Comparison of ENCODE assay signal across 8 mouse cellular contexts in genomic region chr9:119981183-119982179, GRCm38 (mm10). TPM values are rescaled to one million over a fixed set of nuclear protein-coding genes. Genes with fewer than 3 reads are reported as not detected.
DNase-seq lines count a peak whose midpoint lies in the region; ATAC-seq and TF ChIP-seq lines count a peak whose summit lies in the region.

No protein-coding gene starts in this region.

- WGBS in bone marrow, adult 2 months, result 2% methylated on average over 16 of the region's 16 CpGs
- 3% methylated on average over 16 of the region's 16 CpGs for WGBS in forebrain, embryonic 14.5 days
- WGBS in small intestine, adult 2 months, result 4% methylated on average over 16 of the region's 16 CpGs

- no peak for TF ChIP-seq CTCF in bone marrow, adult 2 months (IDR thresholded peaks at IDR 0.05; ENCODE audit: control insufficient read depth, insufficient read depth, low read length)
- TF ChIP-seq CTCF in small intestine, adult 2 months (IDR thresholded peaks at IDR 0.05; ENCODE audit: extremely low read depth, insufficient read length, insufficient replicate concordance, low read depth, low read length), result no peak

- H3K4me2 ChIP-seq in forebrain, embryonic 14.5 days (ENCODE audit: low read length), result peak overlapping the region; percentile 92

- peak; percentile 6; the same call in 1 of the 2 replicates for ATAC-seq in forebrain, embryonic 14.5 days

- H3K4me3 ChIP-seq in bone marrow, adult 2 months (replicated peaks; ENCODE audit: control insufficient read depth, low read depth, low read length), result peak overlapping the region; percentile 65
- H3K4me3 ChIP-seq in forebrain, embryonic 14.5 days (ENCODE audit: low read depth, low read length), result peak overlapping the region; percentile 2; the same call in 1 of the 2 replicates
- peak overlapping the region; percentile 100 for H3K4me3 ChIP-seq in megakaryocyte, embryonic 14.5 days (replicated peaks)
- peak overlapping the region; percentile 65 for H3K4me3 ChIP-seq in small intestine, adult 2 months (ENCODE audit: low read depth, low read length)

- TF ChIP-seq POLR2A in bone marrow, adult 2 months (IDR thresholded peaks at IDR 0.05; ENCODE audit: borderline replicate concordance, control insufficient read depth, low read depth, low read length), result peak; percentile 45; the same call in 1 of the 2 replicates
- peak; percentile 28; the same call in 1 of the 2 replicates for TF ChIP-seq POLR2A in small intestine, adult 2 months (IDR thresholded peaks at IDR 0.05; ENCODE audit: low read depth, low read length)

- H3K27ac ChIP-seq in bone marrow, adult 2 months (ENCODE audit: control insufficient read depth, insufficient read depth, low read depth, low read length, poor library complexity), result peak overlapping the region; percentile 96
- H3K27ac ChIP-seq in forebrain, embryonic 14.5 days (ENCODE audit: low read depth, low read length), result peak overlapping the region; percentile 65; the same call in 1 of the 2 replicates
- peak overlapping the region; percentile 95 for H3K27ac ChIP-seq in small intestine, adult 2 months (ENCODE audit: insufficient read depth, low read depth, low read length)

- H3K9ac ChIP-seq in forebrain, embryonic 14.5 days (ENCODE audit: low read length), result no peak overlapping the region; the same call in 1 of the 2 replicates

- intact Hi-C loops in left cerebral cortex, postnatal 14 days (cut with DNase I), result loop anchor here (2.0 kb wide), 1 partner anchor 29 kb away; no protein-coding TSS in a partner anchor

- H3K27me3 ChIP-seq in forebrain, embryonic 14.5 days (replicated peaks; ENCODE audit: control insufficient read depth, insufficient read depth, low read length), result 0 out of 2 replicates have a peak, but pooled peaks cover 4% of the 10 kb centered on the region
- H3K27me3 ChIP-seq in megakaryocyte, embryonic 14.5 days (replicated peaks), result peaks cover 2% of the 10 kb centered on the region
- H3K27me3 ChIP-seq in small intestine, adult 2 months (ENCODE audit: control insufficient read depth, insufficient read depth, low read length), result no peaks in the 10 kb centered on the region

- no peaks in the 10 kb centered on the region for H3K36me3 ChIP-seq in forebrain, embryonic 14.5 days (ENCODE audit: control insufficient read depth, insufficient read depth, low read length)
- H3K36me3 ChIP-seq in megakaryocyte, embryonic 14.5 days (replicated peaks; ENCODE audit: low read length), result peaks cover 12% of the 10 kb centered on the region
- H3K36me3 ChIP-seq in small intestine, adult 2 months (ENCODE audit: control insufficient read depth, insufficient read depth, low read length), result no peaks in the 10 kb centered on the region

- no peaks in the 10 kb centered on the region for H3K9me3 ChIP-seq in forebrain, embryonic 14.5 days (replicated peaks; ENCODE audit: control insufficient read depth, low read length)
- H3K9me3 ChIP-seq in megakaryocyte, embryonic 14.5 days, result no peaks in the 10 kb centered on the region

- DNase-seq in cerebellum, adult 11-12 months, result peak; percentile 58
- no peak for DNase-seq in cerebellum, postnatal 4 days (ENCODE audit: low spot score in 2 of 2)
- DNase-seq in forebrain, embryonic 14.5 days (ENCODE audit: low spot score), result peak; percentile 74
- peak; percentile 85 for DNase-seq in heart, postnatal 4 days
- DNase-seq in left cerebral cortex, postnatal 14 days (ENCODE audit: low spot score in 2 of 2), result peak; percentile 58 to 83

- peaks cover 14% of the 10 kb centered on the region for H3K4me1 ChIP-seq in bone marrow, adult 2 months (ENCODE audit: control insufficient read depth, insufficient read depth, low read length)
- peaks cover 34% of the 10 kb centered on the region for H3K4me1 ChIP-seq in forebrain, embryonic 14.5 days (ENCODE audit: control insufficient read depth, insufficient read depth, low read length)
- peaks cover 77% of the 10 kb centered on the region for H3K4me1 ChIP-seq in megakaryocyte, embryonic 14.5 days
- H3K4me1 ChIP-seq in small intestine, adult 2 months (ENCODE audit: control insufficient read depth, insufficient read depth, insufficient read length, low read length), result peaks cover 36% of the 10 kb centered on the region

RNA-seq across cellular contexts. Expression of gene Csrnp1, which starts 3.0 kb away (rescaled TPM):
- polyA plus RNA-seq in bone marrow, adult 2 months (2011; ENCODE audit: insufficient read depth, insufficient read length, low replicate concordance, missing spikeins), result 6.4 and 19.5 TPM in 2 replicates
- 1.1 and 1.4 TPM in 2 replicates for polyA plus RNA-seq in forebrain, embryonic 14.5 days (2014; fragmentation: Nextera tagmentation; extraction: Ambion mirVana)
- total RNA-seq in heart, postnatal 4 days (2021), result 10 to 100 TPM; 17.4 to 17.7 TPM
- 10 to 100 TPM in 1 of 2 experiments, 1 to 10 TPM in 1; 9.4 to 11.1 TPM for total RNA-seq in left cerebral cortex, postnatal 14 days (2021)
- polyA plus RNA-seq in megakaryocyte, embryonic 14.5 days (2012; ENCODE audit: insufficient read depth, low replicate concordance), result 10.6 and 25.7 TPM in 2 replicates
- polyA plus RNA-seq in small intestine, adult 2 months (2012; rRNA removed), result 18.2 and 28.3 TPM in 2 replicates

RNA-seq across cellular contexts. Expression of gene Xirp1, which starts 41.9 kb away (rescaled TPM):
- polyA plus RNA-seq in bone marrow, adult 2 months (2011; ENCODE audit: insufficient read depth, insufficient read length, low replicate concordance, missing spikeins), result not detected in 2 replicates
- not detected in 2 replicates for polyA plus RNA-seq in forebrain, embryonic 14.5 days (2014; fragmentation: Nextera tagmentation; extraction: Ambion mirVana)
- 100 to 1,000 TPM; 162 to 169 TPM for total RNA-seq in heart, postnatal 4 days (2021)
- under 1 TPM; 0.08 to 0.09 TPM for total RNA-seq in left cerebral cortex, postnatal 14 days (2021)
- not detected in 2 replicates for polyA plus RNA-seq in megakaryocyte, embryonic 14.5 days (2012; ENCODE audit: insufficient read depth, low replicate concordance)
- 0.13 TPM in 1 of 2 replicates, not detected in the other for polyA plus RNA-seq in small intestine, adult 2 months (2012; rRNA removed)

RNA-seq across cellular contexts. Expression of gene Ttc21a, which starts 44.1 kb away (rescaled TPM):
- 1.5 and 5.0 TPM in 2 replicates for polyA plus RNA-seq in bone marrow, adult 2 months (2011; ENCODE audit: insufficient read depth, insufficient read length, low replicate concordance, missing spikeins)
- 0.29 and 0.74 TPM in 2 replicates for polyA plus RNA-seq in forebrain, embryonic 14.5 days (2014; fragmentation: Nextera tagmentation; extraction: Ambion mirVana)
- under 1 TPM in 1 of 2 experiments, not detected in 1; 0.07 TPM for total RNA-seq in heart, postnatal 4 days (2021)
- under 1 TPM; 0.55 TPM for total RNA-seq in left cerebral cortex, postnatal 14 days (2021)
- 0.26 TPM in 1 of 2 replicates, not detected in the other for polyA plus RNA-seq in megakaryocyte, embryonic 14.5 days (2012; ENCODE audit: insufficient read depth, low replicate concordance)
- not detected in 2 replicates for polyA plus RNA-seq in small intestine, adult 2 months (2012; rRNA removed)

RNA-seq across cellular contexts. Expression of gene Gorasp1, which starts 44.1 kb away (rescaled TPM):
- 2.7 and 4.6 TPM in 2 replicates for polyA plus RNA-seq in bone marrow, adult 2 months (2011; ENCODE audit: insufficient read depth, insufficient read length, low replicate concordance, missing spikeins)
- 23.7 and 34.1 TPM in 2 replicates for polyA plus RNA-seq in forebrain, embryonic 14.5 days (2014; fragmentation: Nextera tagmentation; extraction: Ambion mirVana)
- total RNA-seq in heart, postnatal 4 days (2021), result 10 to 100 TPM; 15.2 to 16.0 TPM
- total RNA-seq in left cerebral cortex, postnatal 14 days (2021), result 10 to 100 TPM; 31.3 to 33.7 TPM
- 11.6 and 11.7 TPM in 2 replicates for polyA plus RNA-seq in megakaryocyte, embryonic 14.5 days (2012; ENCODE audit: insufficient read depth, low replicate concordance)
- 9.7 and 11.7 TPM in 2 replicates for polyA plus RNA-seq in small intestine, adult 2 months (2012; rRNA removed)

Comparison
In these comparisons a context has a peak if more than half of its experiments do, and no peak if none do; other contexts are left out.
1. DNase-seq: peak in cerebellum, adult 11-12 months (single experiment), forebrain, embryonic 14.5 days (single experiment), heart, postnatal 4 days (single experiment) and left cerebral cortex, postnatal 14 days (2 of 2); none in cerebellum, postnatal 4 days (0 of 2).
2. H3K4me3 ChIP-seq: peak in every context shown above with its lines; median percentile 100 in megakaryocyte, embryonic 14.5 days; 65 in bone marrow, adult 2 months; 65 in small intestine, adult 2 months; 2 in forebrain, embryonic 14.5 days.
3. Peak in every context shown above with its lines, with median percentiles within 50 percentile points of each other: H3K27ac ChIP-seq.